Mouse (Mus musculus) small intestine, adult 2 months (tissue): Measurements from ENCODE around the gene Tecpr2. TPM values are rescaled to one million over a fixed set of nuclear protein-coding genes. Genes with fewer than 3 reads are reported as not detected.

Experiments used
- H3K27ac ChIP-seq: fragments of 200-500 bp; 2 replicates; pipeline ENCODE4 v1.5.1; 2012; ENCODE audit warnings: low read depth, low read length, control low read depth, inconsistent platforms; ENCODE audit not compliant: insufficient read depth
- H3K27me3 ChIP-seq: fragments of 200-500 bp; 2 replicates; pipeline ENCODE4 v1.6.1; 2012; ENCODE audit warnings: mild to moderate bottlenecking, moderate library complexity, low read length, inconsistent platforms; ENCODE audit not compliant: control insufficient read depth, insufficient read depth
- H3K36me3 ChIP-seq: fragments of 200-500 bp; 2 replicates; pipeline ENCODE4 v1.6.1; 2012; ENCODE audit warnings: mild to moderate bottlenecking, low read length, control low read depth, inconsistent platforms; ENCODE audit not compliant: control insufficient read depth, insufficient read depth
- H3K4me1 ChIP-seq: fragments of 200-500 bp; 2 replicates; pipeline ENCODE4 v1.6.1; 2012; ENCODE audit warnings: low read length, inconsistent platforms, mixed read lengths; ENCODE audit not compliant: control insufficient read depth, insufficient read depth, insufficient read length
- H3K4me3 ChIP-seq: fragments of 200-500 bp; 2 replicates; pipeline ENCODE4 v1.5.1; 2012; ENCODE audit warnings: low read depth, mild to moderate bottlenecking, control low read depth, inconsistent platforms, low read length, moderate library complexity
- CTCF ChIP-seq: fragments of 200-500 bp; IDR thresholded peaks from 2 replicates; pipeline ENCODE4 v1.5.1; 2012; ENCODE audit warnings: low read depth, mild to moderate bottlenecking, control low read depth, inconsistent platforms, low read length, moderate library complexity, mixed read lengths; ENCODE audit not compliant: insufficient replicate concordance, insufficient read length; ENCODE audit errors: extremely low read depth
- POLR2A ChIP-seq: fragments of 200-500 bp; IDR thresholded peaks from 2 replicates; pipeline ENCODE4 v1.6.1; 2012; ENCODE audit warnings: low read depth, mild to moderate bottlenecking, control low read depth, inconsistent platforms, low read length, moderate library complexity
- WGBS: fragments of 180-500 bp; shearing (Covaris S2); methylation state at CpG from one replicate; pipeline ENCODE4 v1.1.7; 2018; 5-methylcytosine and 5-hydroxymethylcytosine counted together
- polyA plus RNA-seq: library from polyadenylated mRNA; depleted of rRNA; stranded (reverse); fragments of >200 nt; gene quantifications from 2 replicates; pipeline ENCODE4 v1.2.3, GENCODE M21; 2012

Gene Tecpr2
- polyA plus RNA-seq, 1 experiment = 2.2 TPM

- Histone ChIP-seq H3K27ac (no peak overlapping the region), H3K4me3 (no peak overlapping the region), H3K4me1 (peaks cover 41% of the 10 kb centered on the region; the same call in 1 of the 2 replicates), H3K27me3 (no peaks in the 10 kb centered on the region), H3K36me3 (no peaks in the 10 kb centered on the region)
- TF ChIP-seq CTCF (no peak), POLR2A (no peak)
- WGBS = 76% methylated on average over 4 of the region's 4 CpGs
Observed at GRCm38 (mm10) chr12:110984598-110984997, 95.5 kb downstream of the Tecpr2 start.

DNA sequence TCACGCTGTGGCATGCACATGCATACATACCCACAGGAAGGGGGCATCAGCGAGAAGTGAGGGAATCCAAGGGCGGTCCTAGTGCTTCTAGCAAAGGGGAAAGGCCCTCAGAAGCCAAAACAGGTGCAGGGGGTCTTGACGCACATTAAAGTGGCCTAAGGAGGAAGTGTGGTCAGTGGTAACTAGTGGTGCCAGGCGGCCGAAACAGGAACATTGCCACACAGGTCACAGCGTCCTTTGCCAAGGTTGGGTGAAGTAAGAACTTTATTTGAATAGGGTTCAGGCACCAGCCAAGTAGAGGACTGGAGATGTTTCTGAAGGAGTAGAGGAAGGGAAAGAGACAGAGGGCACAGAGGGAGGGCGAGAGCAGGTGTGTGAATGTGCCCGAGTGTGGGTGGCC, 96.1 kb downstream of the Tecpr2 start:
- Histone ChIP-seq H3K27ac (no peak overlapping the region), H3K4me3 (no peak overlapping the region), H3K36me3 (no peaks in the 10 kb centered on the region), H3K27me3 (no peaks in the 10 kb centered on the region), H3K4me1 (peaks cover 42% of the 10 kb centered on the region; the same call in 1 of the 2 replicates)
- TF ChIP-seq POLR2A (no peak), CTCF (no peak)
- 83% methylated on average over 9 of the region's 9 CpGs for WGBS

DNA sequence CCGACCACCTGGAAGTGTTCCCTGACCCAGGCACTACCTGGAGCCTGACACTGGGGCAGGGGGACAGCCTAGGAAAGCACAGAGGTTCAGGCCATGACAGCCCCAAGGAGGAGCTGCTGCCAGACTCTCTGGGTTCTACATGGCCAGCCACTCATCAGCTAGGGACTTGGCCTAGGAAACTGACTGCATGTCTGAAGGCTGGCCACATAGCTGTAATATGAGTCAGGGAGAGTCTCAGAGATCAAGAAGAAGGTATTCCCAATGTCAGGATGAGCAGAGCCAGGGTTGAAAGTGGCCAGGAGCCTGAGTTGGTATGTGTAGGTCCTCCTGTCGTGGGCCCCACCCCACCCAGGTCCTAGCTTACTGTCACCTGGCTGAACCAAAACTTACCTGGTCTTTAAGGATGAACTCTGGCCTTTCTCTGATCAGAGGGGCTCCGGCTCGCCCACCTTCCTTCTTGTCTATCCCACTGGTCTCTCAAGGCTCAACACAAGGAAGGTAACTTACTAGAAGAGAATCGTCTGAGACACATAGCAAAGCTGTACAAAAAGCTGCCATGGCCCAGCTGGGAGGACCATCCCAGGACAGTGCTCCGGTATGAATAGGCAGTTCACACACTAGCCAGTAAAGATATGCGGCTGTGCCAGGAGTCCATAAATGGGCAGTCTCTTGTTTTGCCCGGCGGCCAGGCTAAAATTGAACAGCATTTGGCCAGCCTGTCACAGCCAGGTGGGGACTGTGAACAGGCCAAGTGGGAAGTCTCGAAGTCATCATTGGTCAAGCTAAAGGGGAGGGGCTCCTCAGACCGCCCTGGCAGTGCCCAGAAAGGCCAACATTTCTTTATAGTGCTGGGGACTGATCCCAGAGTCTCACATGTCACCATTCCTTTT, 97.7 kb downstream of the Tecpr2 start:
- Histone ChIP-seq H3K27me3 (no peaks in the 10 kb centered on the region), H3K36me3 (no peaks in the 10 kb centered on the region), H3K27ac (no peak overlapping the region), H3K4me3 (no peak overlapping the region), H3K4me1 (peaks cover 43% of the 10 kb centered on the region; the same call in 1 of the 2 replicates)
- TF ChIP-seq POLR2A (no peak), CTCF (no peak)
- 83% methylated on average over 11 of the region's 11 CpGs for WGBS

- H3K4me1 ChIP-seq = peaks cover 27% of the 10 kb centered on the region; the same call in 1 of the 2 replicates
- H3K27ac ChIP-seq = no peak overlapping the region
- H3K4me3 ChIP-seq = no peak overlapping the region
- H3K27me3 ChIP-seq = no peaks in the 10 kb centered on the region
- TF ChIP-seq POLR2A (no peak), CTCF (no peak)
- no peaks in the 10 kb centered on the region for H3K36me3 ChIP-seq
- 93% methylated on average over 3 of the region's 3 CpGs for WGBS
Observed at GRCm38 (mm10) chr12:110989409-110989808, 100.3 kb downstream of the Tecpr2 start.

- H3K36me3 ChIP-seq = no peaks in the 10 kb centered on the region
- no peak for TF ChIP-seq POLR2A
- no peak for TF ChIP-seq CTCF
- H3K27me3 ChIP-seq = no peaks in the 10 kb centered on the region
- peaks cover 27% of the 10 kb centered on the region; the same call in 1 of the 2 replicates for H3K4me1 ChIP-seq
- 92% methylated on average over 7 of the region's 7 CpGs for WGBS
- 0 out of 2 replicates have a peak overlapping the region, but pooled peaks have one; percentile 4 for H3K27ac ChIP-seq
- H3K4me3 ChIP-seq = no peak overlapping the region
Observed at GRCm38 (mm10) chr12:110990500-110990899, 101.4 kb downstream of the Tecpr2 start.

DNA sequence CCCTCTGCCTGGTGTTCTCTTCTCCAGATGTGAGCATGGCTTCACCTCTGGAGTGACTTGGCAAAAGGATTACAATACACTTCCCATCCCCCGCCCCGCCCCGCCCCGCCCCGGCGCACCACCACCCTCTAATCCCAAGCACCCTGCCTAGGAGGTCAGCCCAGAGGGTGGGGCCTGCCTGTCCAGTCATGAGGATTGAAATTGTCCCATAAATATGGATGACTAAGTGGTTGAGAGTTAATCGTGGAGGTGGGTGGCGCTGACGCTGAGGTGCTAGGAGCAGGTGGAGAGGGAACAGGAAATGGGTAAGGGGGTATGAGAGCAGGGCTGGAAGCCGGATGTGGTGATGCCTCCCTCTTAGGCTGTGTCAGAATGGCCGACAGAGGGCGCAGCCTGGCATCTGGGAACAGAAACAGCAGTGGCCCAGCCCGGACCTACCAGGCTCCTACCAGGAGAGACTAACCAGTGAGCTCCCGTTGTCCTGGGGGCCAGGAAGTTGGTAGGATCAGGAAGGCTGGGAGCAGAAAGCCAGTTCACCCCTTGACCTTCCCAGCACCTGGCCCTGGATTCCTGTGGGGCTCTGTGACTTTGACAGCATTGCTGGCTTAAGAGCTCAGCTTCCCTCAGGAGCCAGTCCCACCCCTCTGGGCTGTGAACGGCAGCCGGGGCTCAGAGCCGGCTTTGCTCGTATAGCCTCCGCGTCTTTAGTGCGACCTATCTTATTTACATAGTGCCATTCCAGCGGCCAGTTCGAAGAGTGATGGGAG, 102.5 kb downstream of the Tecpr2 start:
- Histone ChIP-seq H3K36me3 (no peaks in the 10 kb centered on the region), H3K27me3 (no peaks in the 10 kb centered on the region), H3K4me3 (peak overlapping the region; percentile 70), H3K4me1 (peaks cover 27% of the 10 kb centered on the region; the same call in 1 of the 2 replicates), H3K27ac (peak overlapping the region; percentile 89)
- TF ChIP-seq CTCF = peak; percentile 81
- peak; percentile 42; the same call in 1 of the 2 replicates for TF ChIP-seq POLR2A
- WGBS = 1% methylated on average over 22 of the region's 23 CpGs
